Mouse (Mus musculus) heart, adult 2 months (tissue): ENCODE data around the gene Catsperb.

Experiments used
- CTCF ChIP-seq: fragments of 200-600 bp; IDR thresholded peaks from 2 replicates; pipeline ENCODE4 v1.8.1; 2022; ENCODE audit warnings: antibody characterized with exemption, mild to moderate bottlenecking, moderate library complexity
- EP300 ChIP-seq: fragments of 200-500 bp; IDR thresholded peaks from 2 replicates; pipeline ENCODE4 v1.6.1; 2011; ENCODE audit warnings: low read depth, low read length, control low read depth; ENCODE audit not compliant: insufficient read depth
- POLR2A ChIP-seq: fragments of 200-500 bp; IDR thresholded peaks from 2 replicates; pipeline ENCODE4 v1.6.1; 2011; ENCODE audit warnings: mild to moderate bottlenecking, low read depth, low read length, control low read depth; ENCODE audit not compliant: insufficient read depth

- TF ChIP-seq POLR2A: no peak
- no peak for TF ChIP-seq CTCF
- no peak for TF ChIP-seq EP300
Observed at GRCm38 (mm10) chr12:101426131-101426530, 21.7 kb downstream of the Catsperb start.
